Mouse (Mus musculus) myocyte (in vitro differentiated cells): ENCODE data around the gene Vmn1r19. TPM values are rescaled to one million over a fixed set of nuclear protein-coding genes. Genes with fewer than 3 reads are reported as not detected.
"Not testable (repeated sequence)": the region's sequence is repeated elsewhere in the genome, so short reads cannot be mapped to it uniquely, and the experiment has no call there.

Source experiments
- H3K27me3 ChIP-seq: one replicate; pipeline ENCODE4 v1.6.1; 2011; ENCODE audit not compliant: control insufficient read depth, insufficient read depth, insufficient read length
- H3K36me3 ChIP-seq: one replicate; pipeline ENCODE4 v1.6.1; 2011; ENCODE audit not compliant: control insufficient read depth, insufficient read depth
- H3K4me2 ChIP-seq: one replicate; pipeline ENCODE4 v1.6.1; 2011; ENCODE audit warnings: low read depth, control low read depth
- H3K4me3 ChIP-seq: one replicate; pipeline ENCODE4 v1.5.1; 2011; ENCODE audit warnings: mild to moderate bottlenecking, control low read depth, moderate library complexity
- H3K79me2 ChIP-seq: one replicate; pipeline ENCODE4 v1.6.1; 2011; ENCODE audit not compliant: control insufficient read depth, insufficient read depth
- H3ac ChIP-seq: one replicate; pipeline ENCODE4 v1.6.1; 2011; ENCODE audit not compliant: control insufficient read depth, insufficient read length
- CEBPB ChIP-seq: IDR thresholded peaks from 2 replicates; pipeline ENCODE4 v1.6.1; 2011; ENCODE audit warnings: mild to moderate bottlenecking, moderate library complexity; ENCODE audit not compliant: poor library complexity, insufficient read depth, severe bottlenecking
- E2F4 ChIP-seq: IDR thresholded peaks from one replicate; pipeline ENCODE4 v1.6.1; 2011; ENCODE audit warnings: mild to moderate bottlenecking, control low read depth, moderate library complexity; ENCODE audit not compliant: insufficient read depth
- MAX ChIP-seq: IDR thresholded peaks from one replicate; pipeline ENCODE4 v1.6.1; 2011; ENCODE audit warnings: low read depth, mild to moderate bottlenecking, control low read depth
- MYOD1 ChIP-seq, 3 experiments: IDR thresholded peaks; one replicate each; pipeline ENCODE4 v1.6.1; 2011; ENCODE audit warnings: control low read depth in 2 of 3, low read depth in 2 of 3, mild to moderate bottlenecking in 2 of 3, moderate library complexity in 1 of 3; ENCODE audit not compliant: insufficient read length in 2 of 3, control insufficient read depth in 1 of 3
- MYOG ChIP-seq, 3 experiments: IDR thresholded peaks; one replicate each; pipeline ENCODE4 v1.6.1; 2011; ENCODE audit warnings: control low read depth in 2 of 3, low read depth in 2 of 3, mild to moderate bottlenecking in 2 of 3; ENCODE audit not compliant: insufficient read length in 2 of 3, control insufficient read depth in 1 of 3, insufficient read depth in 1 of 3
- POLR2A ChIP-seq: IDR thresholded peaks from one replicate; pipeline ENCODE4 v1.6.1; 2011; ENCODE audit warnings: low read depth, mild to moderate bottlenecking, control low read depth, moderate library complexity; ENCODE audit not compliant: insufficient read length
- POLR2AphosphoS2 ChIP-seq: IDR thresholded peaks from one replicate; pipeline ENCODE4 v1.6.1; 2011; ENCODE audit warnings: low read depth, control low read depth; ENCODE audit not compliant: insufficient read length
- REST ChIP-seq: IDR thresholded peaks from one replicate; pipeline ENCODE4 v1.6.1; 2011; ENCODE audit warnings: mild to moderate bottlenecking, control low read depth, moderate library complexity; ENCODE audit not compliant: insufficient read depth, insufficient read length
- SRF ChIP-seq: IDR thresholded peaks from one replicate; pipeline ENCODE4 v1.6.1; 2011; ENCODE audit warnings: low read depth; ENCODE audit not compliant: control insufficient read depth, insufficient read length
- TCF12 ChIP-seq: IDR thresholded peaks from one replicate; pipeline ENCODE4 v1.6.1; 2011; ENCODE audit warnings: mild to moderate bottlenecking, control low read depth; ENCODE audit not compliant: poor library complexity, insufficient read depth, severe bottlenecking
- TCF3 ChIP-seq: IDR thresholded peaks from one replicate; pipeline ENCODE4 v1.6.1; 2011; ENCODE audit warnings: low read depth, control low read depth; ENCODE audit not compliant: insufficient read length
- USF1 ChIP-seq: IDR thresholded peaks from one replicate; pipeline ENCODE4 v1.6.1; 2011; ENCODE audit warnings: low read depth, mild to moderate bottlenecking, control low read depth, moderate library complexity
- polyA plus RNA-seq: library from polyadenylated mRNA; unstranded; fragments of >200 nt; fragmentation: generic; extraction: Trizol; gene quantifications from one replicate; pipeline ENCODE4 v1.2.1, GENCODE M21; 2012; ENCODE audit warnings: missing spikeins

Gene Vmn1r19
- polyA plus RNA-seq: not detected

DNA sequence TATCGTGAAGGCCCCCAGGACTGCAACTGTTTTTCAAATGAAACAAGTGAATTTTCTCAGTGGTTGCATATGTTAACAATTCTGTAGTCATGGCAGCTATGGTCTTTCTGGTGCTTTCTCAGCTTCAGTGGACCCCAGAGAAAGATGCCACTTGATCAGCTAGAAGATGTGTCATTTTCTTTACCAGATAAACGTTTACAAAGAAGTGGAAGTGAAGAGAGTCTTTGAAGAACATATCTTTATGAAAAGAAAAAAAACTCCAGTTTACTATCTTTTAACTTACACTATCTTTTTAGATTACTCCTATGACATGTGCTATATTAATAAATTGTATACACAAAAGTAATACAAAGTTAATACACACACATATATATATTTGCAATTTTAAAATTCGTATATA lies at the start of gene Vmn1r19:
Gene Vmn1r19, plus strand, starts transcription at position 301 of the 400 bp plus-strand sequence.
- not testable (repeated sequence) for H3K36me3 ChIP-seq, H3ac ChIP-seq, H3K79me2 ChIP-seq, H3K4me2 ChIP-seq, H3K27me3 ChIP-seq, H3K4me3 ChIP-seq

- Histone ChIP-seq H3K36me3 (no peaks in the 10 kb centered on the region), H3K79me2 (no peaks in the 10 kb centered on the region), H3ac (no peak overlapping the region), H3K27me3 (no peaks in the 10 kb centered on the region), H3K4me2 (no peak overlapping the region), H3K4me3 (no peak overlapping the region)
- TF ChIP-seq POLR2A: no peak
- no peak for TF ChIP-seq MAX
- TF ChIP-seq SRF: no peak
- TF ChIP-seq MYOG (IDR thresholded peaks at IDR 0.05; ENCODE audit: control insufficient read depth in 1 of 3, insufficient read depth in 1 of 3, insufficient read length in 2 of 3, low read depth in 2 of 3): no peak
- TF ChIP-seq REST: no peak
- no peak for TF ChIP-seq TCF12
- no peak for TF ChIP-seq E2F4
- no peak for TF ChIP-seq MYOD1 (IDR thresholded peaks at IDR 0.05; ENCODE audit: control insufficient read depth in 1 of 3, insufficient read length in 2 of 3, low read depth in 2 of 3)
- TF ChIP-seq CEBPB: no peak
- TF ChIP-seq TCF3: no peak
- TF ChIP-seq USF1: no peak
- no peak for TF ChIP-seq POLR2AphosphoS2
Measured at GRCm38 (mm10) chr6:57356864-57357263, 46.7 kb upstream of the Vmn1r19 start.

DNA sequence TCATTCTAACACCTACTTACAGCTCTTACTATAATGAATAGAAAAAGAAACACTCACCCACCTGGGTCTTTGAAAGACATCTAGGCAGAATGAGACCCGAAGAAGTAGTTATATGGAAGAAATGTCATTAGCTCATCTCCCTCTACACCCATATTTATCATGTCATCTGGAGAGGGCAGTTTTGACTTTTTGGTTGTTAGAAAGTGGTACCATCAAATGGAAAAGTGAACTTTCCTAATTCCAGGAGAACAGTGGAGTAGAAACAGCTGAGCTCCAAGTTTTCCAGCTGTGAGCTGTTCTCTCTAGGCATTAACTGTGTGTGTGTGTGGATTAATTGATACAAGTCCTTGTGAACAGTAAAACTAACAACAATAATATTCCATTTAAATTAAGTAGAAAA lies 40.0 kb upstream of the Vmn1r19 start, which contains the start of gene Vmn1r17:
Gene Vmn1r17, minus strand, starts transcription at position 101 of the 400 bp plus-strand sequence.
- TF ChIP-seq CEBPB (no peak), TCF12 (no peak), TCF3 (no peak), MYOG (IDR thresholded peaks at IDR 0.05; ENCODE audit: control insufficient read depth in 1 of 3, insufficient read depth in 1 of 3, insufficient read length in 2 of 3, low read depth in 2 of 3) (no peak), POLR2AphosphoS2 (no peak), USF1 (no peak), POLR2A (no peak), MAX (no peak), SRF (no peak), E2F4 (no peak), MYOD1 (IDR thresholded peaks at IDR 0.05; ENCODE audit: control insufficient read depth in 1 of 3, insufficient read length in 2 of 3, low read depth in 2 of 3) (no peak), REST (no peak)
- H3K4me2 ChIP-seq: no peak within 1 kb of the TSS
- no peaks in the 10 kb centered on the region for H3K27me3 ChIP-seq
- H3K4me3 ChIP-seq: no peak within 1 kb of the TSS
- no peak within 1 kb of the TSS for H3ac ChIP-seq
- H3K36me3 ChIP-seq: no peaks in the 10 kb centered on the region
- no peaks in the 10 kb centered on the region for H3K79me2 ChIP-seq

GRCm38 (mm10) chr6:57365866-57366265 lies 37.7 kb upstream of the Vmn1r19 start:
- not testable (repeated sequence) for H3K4me3 ChIP-seq, H3K4me2 ChIP-seq, H3ac ChIP-seq, H3K36me3 ChIP-seq, H3K79me2 ChIP-seq, H3K27me3 ChIP-seq

- H3K79me2 ChIP-seq: no peaks in the 10 kb centered on the region
- no peak overlapping the region for H3ac ChIP-seq
- no peaks in the 10 kb centered on the region for H3K36me3 ChIP-seq
Measured at GRCm38 (mm10) chr6:57367496-57367895, 36.1 kb upstream of the Vmn1r19 start.

GRCm38 (mm10) chr6:57395683-57396082 lies 7.9 kb upstream of the Vmn1r19 start, which contains the start of gene Vmn1r18:
Gene Vmn1r18, minus strand, starts transcription at chr6:57395783.
- Histone ChIP-seq H3K27me3 (no peaks in the 10 kb centered on the region), H3ac (no peak within 1 kb of the TSS), H3K4me3 (no peak within 1 kb of the TSS), H3K36me3 (no peaks in the 10 kb centered on the region), H3K79me2 (no peaks in the 10 kb centered on the region), H3K4me2 (no peak within 1 kb of the TSS)
- TF ChIP-seq MYOD1 (IDR thresholded peaks at IDR 0.05; ENCODE audit: control insufficient read depth in 1 of 3, insufficient read length in 2 of 3, low read depth in 2 of 3): no peak
- TF ChIP-seq TCF12: no peak

More at GRCm38 (mm10) chr6:57367496-57367895, 36.1 kb upstream of the Vmn1r19 start:
- no peak overlapping the region for H3K4me3 ChIP-seq
- TF ChIP-seq REST (no peak), TCF3 (no peak), TCF12 (no peak), CEBPB (no peak)
- H3K27me3 ChIP-seq: no peaks in the 10 kb centered on the region
- H3K4me2 ChIP-seq: no peak overlapping the region
